Mouse (Mus musculus) cerebellum, adult 2 months (tissue): ENCODE data around the gene Stat1. TPM values are rescaled to one million over a fixed set of nuclear protein-coding genes. Genes with fewer than 3 reads are reported as not detected.

Experiments
- DNase-seq, 2 experiments: peaks; one replicate each; pipeline ENCODE4 v3.0.0; 2021
- H3K27ac ChIP-seq: fragments of 200-500 bp; 2 replicates; pipeline ENCODE4 v1.5.1; 2012; ENCODE audit warnings: low read length, control low read depth, inconsistent platforms; ENCODE audit not compliant: insufficient read depth
- H3K27me3 ChIP-seq: fragments of 200-500 bp; 2 replicates; pipeline ENCODE4 v1.6.1; 2012; ENCODE audit warnings: inconsistent platforms, mild to moderate bottlenecking, low read length, moderate library complexity; ENCODE audit not compliant: control insufficient read depth, insufficient read depth
- H3K4me1 ChIP-seq: fragments of 200-500 bp; 2 replicates; pipeline ENCODE4 v1.6.1; 2011; ENCODE audit warnings: low read length; ENCODE audit not compliant: control insufficient read depth, insufficient read depth
- H3K4me3 ChIP-seq: fragments of 200-500 bp; replicated peaks from 2 replicates; pipeline ENCODE3; 2011; ENCODE audit warnings: mild to moderate bottlenecking, low read depth, low read length, control low read depth; ENCODE audit not compliant: insufficient read depth
- CTCF ChIP-seq: fragments of 200-500 bp; IDR thresholded peaks from 2 replicates; pipeline ENCODE4 v1.5.1; 2011; ENCODE audit warnings: low read depth, mild to moderate bottlenecking, control low read depth, low read length, moderate library complexity, borderline replicate concordance; ENCODE audit not compliant: insufficient read depth
- POLR2A ChIP-seq: fragments of 200-500 bp; IDR thresholded peaks from 2 replicates; pipeline ENCODE4 v1.6.1; 2011; ENCODE audit warnings: low read length, control low read depth, borderline replicate concordance; ENCODE audit not compliant: insufficient read depth
- WGBS: fragments of 180-500 bp; shearing (Covaris S2); methylation state at CpG from one replicate; pipeline ENCODE4 v1.1.7; 2018; 5-methylcytosine and 5-hydroxymethylcytosine counted together
- polyA plus RNA-seq: library from polyadenylated mRNA; depleted of rRNA; stranded (reverse); fragments of >200 nt; gene quantifications from 2 replicates; pipeline ENCODE4 v1.2.3, GENCODE M21; 2012

The Stat1 gene
- polyA plus RNA-seq, 1 experiment, result 25.1 TPM

GRCm38 (mm10) chr1:52156351-52156750, 37.1 kb downstream of the Stat1 start:
- H3K4me3 ChIP-seq, result no peak overlapping the region
- no peak overlapping the region for H3K27ac ChIP-seq
- no peaks in the 10 kb centered on the region for H3K27me3 ChIP-seq
- WGBS, result 94% methylated on average over 10 of the region's 10 CpGs
- H3K4me1 ChIP-seq, result peaks cover 5% of the 10 kb centered on the region; the same call in 1 of the 2 replicates
- no peak for DNase-seq
- TF ChIP-seq CTCF, result no peak
- no peak for TF ChIP-seq POLR2A

- no peak for TF ChIP-seq CTCF
- TF ChIP-seq POLR2A, result no peak
- H3K27ac ChIP-seq, result no peak overlapping the region
- DNase-seq, result no peak
Measured at GRCm38 (mm10) chr1:52158040-52158439, 38.8 kb downstream of the Stat1 start.

GRCm38 (mm10) chr1:52158490-52159381, 39.5 kb downstream of the Stat1 start:
- no peak overlapping the region for H3K4me3 ChIP-seq
- no peaks in the 10 kb centered on the region; the same call in 1 of the 2 replicates for H3K4me1 ChIP-seq
- H3K27me3 ChIP-seq, result no peaks in the 10 kb centered on the region
- H3K27ac ChIP-seq, result 0 out of 2 replicates have a peak overlapping the region, but pooled peaks have one; percentile 43
- WGBS, result 79% methylated on average over 17 of the region's 17 CpGs
- TF ChIP-seq CTCF (no peak), POLR2A (no peak)
- DNase-seq, result no peak

More at GRCm38 (mm10) chr1:52158040-52158439, 38.8 kb downstream of the Stat1 start:
- Histone ChIP-seq H3K4me1 (no peaks in the 10 kb centered on the region; the same call in 1 of the 2 replicates), H3K4me3 (no peak overlapping the region), H3K27me3 (no peaks in the 10 kb centered on the region)
- 97% methylated on average over 2 of the region's 2 CpGs for WGBS

- peak in 1 of 2 experiments; percentile 9 for DNase-seq
- H3K27ac ChIP-seq, result no peak overlapping the region
- TF ChIP-seq POLR2A (no peak), CTCF (no peak)
- H3K4me3 ChIP-seq, result no peak overlapping the region
- H3K27me3 ChIP-seq, result no peaks in the 10 kb centered on the region
- 80% methylated on average over 8 of the region's 8 CpGs for WGBS
- no peaks in the 10 kb centered on the region; the same call in 1 of the 2 replicates for H3K4me1 ChIP-seq
Measured at GRCm38 (mm10) chr1:52161151-52161550, 41.9 kb downstream of the Stat1 start.

- peaks cover 6% of the 10 kb centered on the region; the same call in 1 of the 2 replicates for H3K4me1 ChIP-seq
- DNase-seq, result peak in 1 of 2 experiments; percentile 5
- WGBS, result 88% methylated on average over 5 of the region's 5 CpGs
- no peak overlapping the region for H3K4me3 ChIP-seq
- H3K27me3 ChIP-seq, result no peaks in the 10 kb centered on the region
- no peak overlapping the region for H3K27ac ChIP-seq
- TF ChIP-seq CTCF (no peak), POLR2A (no peak)
Measured at GRCm38 (mm10) chr1:52163707-52164457, 44.6 kb downstream of the Stat1 start.

GRCm38 (mm10) chr1:52166652-52167220, 47.5 kb downstream of the Stat1 start:
- DNase-seq, result peak in 1 of 2 experiments; percentile 7
- TF ChIP-seq POLR2A (no peak), CTCF (no peak)
- WGBS, result 39% methylated on average over 14 of the region's 14 CpGs
- Histone ChIP-seq H3K27ac (0 out of 2 replicates have a peak overlapping the region, but pooled peaks have one; percentile 11), H3K27me3 (no peaks in the 10 kb centered on the region), H3K4me3 (no peak overlapping the region), H3K4me1 (peaks cover 20% of the 10 kb centered on the region)

- H3K27me3 ChIP-seq, result no peaks in the 10 kb centered on the region
- TF ChIP-seq CTCF (peak; percentile 59), POLR2A (no peak)
Measured at GRCm38 (mm10) chr1:52170057-52170456, 50.8 kb downstream of the Stat1 start.

More at GRCm38 (mm10) chr1:52170057-52170456, 50.8 kb downstream of the Stat1 start:
- WGBS, result 27% methylated on average over 3 of the region's 3 CpGs
- peaks cover 20% of the 10 kb centered on the region for H3K4me1 ChIP-seq
- H3K4me3 ChIP-seq, result no peak overlapping the region
- DNase-seq, result no peak
- no peak overlapping the region for H3K27ac ChIP-seq
